Mouse (Mus musculus) lung, embryonic 15.5 days (tissue): ENCODE measurements at regions not wholly inside any gene's neighbourhood (a gene's known extent, or its start where the extent isn't known, plus 50 kb on each side); places are given as distances from the start of the nearest gene placed in this dataset.

Source experiments
- ATAC-seq: fragments of 200-750 bp; cut with Nextera tagmentation; 2 replicates; pipeline ENCODE4 v1.8.0; 2017; ENCODE audit warnings: moderate number of reproducible peaks, borderline replicate concordance; ENCODE audit not compliant: low FRiP score, low TSS enrichment; ENCODE audit errors: extremely low read depth
- H3K27ac ChIP-seq: fragments of 300-500 bp; sonication (generic); 2 replicates; pipeline ENCODE4 v1.5.1; 2015; ENCODE audit warnings: moderate library complexity, mild to moderate bottlenecking, inconsistent platforms
- H3K27me3 ChIP-seq: fragments of 300-500 bp; sonication (generic); 2 replicates; pipeline ENCODE4 v1.6.1; 2015; ENCODE audit warnings: inconsistent platforms
- H3K36me3 ChIP-seq: fragments of 300-500 bp; sonication (generic); 2 replicates; pipeline ENCODE4 v1.6.1; 2015; ENCODE audit warnings: inconsistent platforms
- H3K4me1 ChIP-seq: fragments of 300-500 bp; sonication (generic); 2 replicates; pipeline ENCODE4 v1.6.1; 2015; ENCODE audit warnings: inconsistent platforms
- H3K4me2 ChIP-seq: fragments of 300-500 bp; sonication (generic); 2 replicates; pipeline ENCODE4 v1.6.1; 2015; ENCODE audit warnings: inconsistent platforms, mild to moderate bottlenecking, moderate library complexity
- H3K4me3 ChIP-seq: fragments of 300-500 bp; sonication (generic); 2 replicates; pipeline ENCODE4 v1.5.1; 2015; ENCODE audit warnings: mild to moderate bottlenecking, inconsistent platforms
- H3K9ac ChIP-seq: fragments of 300-500 bp; sonication (generic); 2 replicates; pipeline ENCODE4 v1.6.1; 2015; ENCODE audit warnings: inconsistent platforms
- H3K9me3 ChIP-seq: fragments of 300-500 bp; sonication (generic); 2 replicates; pipeline ENCODE4 v1.6.1; 2016; ENCODE audit warnings: inconsistent platforms
- WGBS: fragments of 180-500 bp; shearing (Covaris S2); methylation state at CpG from one replicate; pipeline ENCODE4 v1.1.7; 2015; 5-methylcytosine and 5-hydroxymethylcytosine counted together

DNA sequence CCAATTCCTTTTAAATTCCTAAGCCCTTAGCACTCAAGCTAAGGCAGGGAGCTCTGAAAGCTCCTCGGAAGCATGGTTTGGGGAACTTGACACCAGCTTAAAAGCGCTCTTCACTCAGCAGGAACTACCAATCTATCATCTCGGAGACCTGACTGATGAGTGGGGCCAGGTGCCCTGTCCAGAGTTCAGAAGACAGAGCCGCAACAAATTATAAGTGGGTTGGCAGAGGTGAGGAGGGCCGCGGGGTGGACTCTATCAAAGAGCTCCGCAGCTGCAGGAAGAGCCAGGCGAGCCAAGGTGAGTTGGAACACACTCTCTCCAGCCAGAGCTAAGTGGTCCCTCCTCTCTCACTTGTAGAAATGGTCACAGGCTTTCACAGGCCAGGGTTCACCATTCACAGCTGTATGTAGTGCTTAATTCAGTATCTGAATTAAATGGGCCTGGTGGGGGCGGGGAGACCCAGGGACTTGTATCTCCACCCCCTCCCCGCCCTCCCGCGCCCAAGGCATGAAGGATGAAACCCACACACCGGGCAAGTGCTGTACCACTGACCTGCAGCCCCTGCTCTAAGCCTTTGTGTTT lies 180.8 kb downstream of the Stim2 start:
- Histone ChIP-seq H3K27ac (no peak overlapping the region), H3K9ac (no peak overlapping the region), H3K4me1 (peaks cover 24% of the 10 kb centered on the region), H3K27me3 (no peaks in the 10 kb centered on the region), H3K36me3 (no peaks in the 10 kb centered on the region), H3K9me3 (no peaks in the 10 kb centered on the region), H3K4me3 (no peak overlapping the region), H3K4me2 (no peak overlapping the region)
- WGBS: 40% methylated on average over 13 of the region's 13 CpGs
- no peak for ATAC-seq

DNA sequence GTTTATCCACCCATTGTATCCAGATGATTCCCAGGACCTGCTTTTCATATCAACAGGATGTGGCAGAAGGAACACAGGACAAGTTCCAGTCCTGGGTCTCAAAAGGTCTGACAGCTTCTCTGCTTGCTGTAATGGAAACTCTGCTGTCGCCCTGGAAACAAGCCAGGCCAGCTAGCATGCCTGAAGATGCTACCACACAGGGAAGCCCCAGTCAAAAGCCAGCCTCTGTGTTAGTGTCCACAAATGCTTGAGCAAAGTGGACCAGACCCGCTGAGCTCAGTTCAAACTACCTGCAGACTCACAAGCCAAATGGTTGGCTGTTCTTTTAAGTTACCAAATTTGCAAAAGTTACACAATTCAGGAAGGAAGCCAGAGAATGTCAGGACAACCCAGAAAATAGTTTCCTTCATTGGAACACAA lies 181.9 kb downstream of the Stim2 start:
- ATAC-seq: peak; percentile 75; the same call in 1 of the 2 replicates
- H3K9me3 ChIP-seq: no peaks in the 10 kb centered on the region
- WGBS: 36% methylated on average over 2 of the region's 2 CpGs
- no peak overlapping the region for H3K4me3 ChIP-seq
- H3K36me3 ChIP-seq: no peaks in the 10 kb centered on the region
- no peak overlapping the region for H3K4me2 ChIP-seq
- peaks cover 24% of the 10 kb centered on the region for H3K4me1 ChIP-seq
- peak overlapping the region; percentile 34 for H3K27ac ChIP-seq
- H3K27me3 ChIP-seq: no peaks in the 10 kb centered on the region
- no peak overlapping the region for H3K9ac ChIP-seq

DNA sequence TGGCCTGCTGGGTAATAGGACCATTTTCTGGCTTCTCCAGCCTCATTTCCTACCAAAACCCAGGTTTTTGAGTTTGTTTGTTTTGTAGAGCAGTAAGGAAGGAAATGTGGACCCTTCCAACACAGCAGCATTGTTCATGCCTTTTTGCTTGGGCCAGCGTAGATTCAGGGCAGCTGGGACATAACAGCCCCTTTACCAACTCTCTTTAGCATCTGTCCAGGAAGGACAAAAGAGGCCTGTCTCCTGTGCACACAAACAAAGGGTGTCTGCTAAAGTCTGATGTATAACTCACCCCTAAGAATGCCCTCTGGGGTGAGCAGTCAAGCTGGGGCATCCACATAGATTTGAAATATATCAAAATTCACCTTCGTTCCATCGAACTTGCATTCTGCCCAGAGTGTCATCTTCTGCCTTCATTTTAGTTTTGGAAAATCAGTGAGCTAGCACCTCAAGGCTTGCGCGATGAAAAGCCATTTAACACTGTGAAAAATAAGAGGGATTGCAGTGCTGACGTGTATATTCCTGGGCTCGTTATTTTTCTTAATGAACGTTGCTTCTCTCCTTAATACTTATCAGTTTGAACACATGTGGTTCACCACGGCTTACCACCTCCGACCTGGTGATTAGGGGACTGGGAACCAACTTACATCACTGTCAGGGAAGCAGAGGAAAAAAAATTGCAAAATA lies 182.5 kb downstream of the Stim2 start:
- WGBS: 42% methylated on average over 10 of the region's 10 CpGs
- ATAC-seq: peak; percentile 69; the same call in 1 of the 2 replicates
- Histone ChIP-seq H3K4me1 (peaks cover 24% of the 10 kb centered on the region), H3K27me3 (no peaks in the 10 kb centered on the region), H3K4me3 (no peak overlapping the region), H3K9me3 (no peaks in the 10 kb centered on the region), H3K9ac (no peak overlapping the region), H3K27ac (peak overlapping the region; percentile 34; the same call in 1 of the 2 replicates), H3K4me2 (no peak overlapping the region), H3K36me3 (no peaks in the 10 kb centered on the region)

DNA sequence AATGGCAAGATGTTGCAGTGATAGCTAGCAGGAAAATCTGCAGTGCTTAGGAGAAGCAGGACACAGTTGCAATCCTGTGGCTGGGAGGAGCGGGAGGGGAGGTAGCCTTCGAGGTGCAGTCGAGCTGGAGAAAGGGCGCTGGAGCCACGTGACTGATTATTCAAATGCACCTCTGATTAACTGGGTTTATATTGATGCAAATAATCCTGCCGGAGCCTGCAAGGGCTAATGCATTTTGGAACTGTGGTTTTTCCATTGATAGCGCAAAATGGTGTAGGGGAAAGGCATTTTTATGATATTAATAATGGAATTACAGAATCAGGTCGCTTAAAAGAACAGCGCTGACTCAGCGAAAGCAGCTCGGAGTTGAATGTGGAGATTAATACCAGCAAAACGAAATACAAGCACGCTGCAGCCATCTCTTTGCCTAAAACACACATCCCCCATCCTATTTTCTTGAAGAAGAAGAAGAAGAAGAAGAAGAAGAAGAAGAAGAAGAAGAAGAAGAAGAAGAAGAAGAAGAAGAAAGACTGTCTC lies 183.1 kb downstream of the Stim2 start:
- H3K4me3 ChIP-seq: no peak overlapping the region
- ATAC-seq: no peak
- no peak overlapping the region for H3K27ac ChIP-seq
- 32% methylated on average over 13 of the region's 13 CpGs for WGBS
- no peaks in the 10 kb centered on the region for H3K36me3 ChIP-seq
- peaks cover 24% of the 10 kb centered on the region for H3K4me1 ChIP-seq
- no peaks in the 10 kb centered on the region for H3K9me3 ChIP-seq
- H3K4me2 ChIP-seq: no peak overlapping the region
- no peak overlapping the region for H3K9ac ChIP-seq
- no peaks in the 10 kb centered on the region for H3K27me3 ChIP-seq

DNA sequence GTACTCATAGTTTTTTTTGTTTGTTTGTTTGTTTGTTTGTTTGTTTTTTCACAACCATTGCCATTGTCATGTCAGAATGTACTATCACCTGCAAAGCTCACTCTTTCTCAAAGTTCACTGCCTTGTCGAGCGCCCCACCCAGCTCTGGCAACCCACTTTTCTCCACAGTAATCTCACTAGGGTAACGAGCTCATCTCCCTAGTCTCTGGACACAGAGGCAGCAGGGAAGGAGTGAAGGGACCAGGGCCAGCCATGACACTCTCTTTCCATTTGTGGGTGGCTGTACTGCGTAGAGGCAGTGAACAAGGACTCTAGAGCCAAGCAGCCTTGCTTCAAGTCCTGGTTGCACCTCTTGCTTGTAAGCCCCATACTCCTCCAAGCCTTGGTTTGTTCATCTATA lies 184.5 kb downstream of the Stim2 start:
- no peak overlapping the region for H3K4me3 ChIP-seq
- H3K36me3 ChIP-seq: no peaks in the 10 kb centered on the region
- no peak overlapping the region for H3K27ac ChIP-seq
- 91% methylated on average over 4 of the region's 4 CpGs for WGBS
- H3K4me2 ChIP-seq: no peak overlapping the region
- H3K27me3 ChIP-seq: no peaks in the 10 kb centered on the region
- no peaks in the 10 kb centered on the region for H3K9me3 ChIP-seq
- H3K9ac ChIP-seq: no peak overlapping the region
- peaks cover 24% of the 10 kb centered on the region for H3K4me1 ChIP-seq
- no peak for ATAC-seq

DNA sequence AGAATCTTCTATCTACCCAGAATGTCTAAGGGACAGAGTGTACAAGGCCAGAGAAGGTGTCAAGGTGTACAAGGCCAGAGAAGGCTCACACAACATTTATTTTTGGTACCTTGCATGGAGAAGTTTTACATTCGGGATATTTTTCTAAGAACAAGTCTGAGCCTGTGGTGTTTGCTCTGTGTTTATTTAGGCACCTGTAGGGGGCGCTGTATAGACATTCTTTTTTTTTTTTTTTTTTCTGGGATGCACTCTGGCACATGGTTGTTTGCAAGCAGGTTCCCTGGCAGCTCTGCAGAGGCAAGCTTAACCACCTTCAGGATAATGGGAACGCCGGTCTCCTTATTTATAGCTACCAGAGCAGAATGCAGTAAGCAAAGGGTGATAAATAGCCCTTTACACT lies 187.4 kb downstream of the Stim2 start:
- H3K36me3 ChIP-seq: no peaks in the 10 kb centered on the region
- WGBS: 57% methylated on average over 4 of the region's 4 CpGs
- H3K4me1 ChIP-seq: peaks cover 8% of the 10 kb centered on the region
- no peak overlapping the region for H3K4me3 ChIP-seq
- peak; percentile 6; the same call in 1 of the 2 replicates for ATAC-seq
- no peak overlapping the region for H3K9ac ChIP-seq
- no peak overlapping the region for H3K4me2 ChIP-seq
- no peaks in the 10 kb centered on the region for H3K9me3 ChIP-seq
- H3K27me3 ChIP-seq: no peaks in the 10 kb centered on the region
- no peak overlapping the region for H3K27ac ChIP-seq

DNA sequence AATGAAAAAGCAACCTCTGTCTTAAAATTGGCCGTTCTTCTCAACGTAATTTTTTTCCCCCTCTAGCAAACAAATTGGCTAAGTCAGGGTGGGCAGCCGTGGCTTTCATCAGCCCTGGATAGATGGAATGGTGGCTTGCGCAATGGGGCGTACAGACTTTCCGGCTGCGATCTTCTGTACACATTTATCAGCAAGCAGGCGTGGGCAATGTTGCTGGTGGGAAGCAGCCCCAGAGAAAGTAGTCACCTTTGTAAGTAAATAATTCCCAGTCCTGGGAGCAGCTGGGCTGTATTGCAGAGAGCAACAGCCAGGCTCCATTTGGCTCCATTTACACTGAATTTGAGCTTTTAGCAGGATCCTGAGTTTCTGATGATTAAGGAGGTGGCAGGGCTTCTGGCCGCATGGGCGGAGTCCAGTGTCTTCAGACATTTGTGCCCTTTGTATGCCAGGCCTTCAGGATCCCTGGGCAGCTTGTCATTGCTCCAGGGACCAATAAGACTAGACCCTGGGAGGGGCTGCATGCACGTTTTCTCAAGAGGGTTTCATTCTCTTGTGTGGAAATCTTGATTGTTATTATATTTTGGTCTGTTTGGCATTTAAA lies 187.9 kb downstream of the Stim2 start:
- Histone ChIP-seq H3K36me3 (no peaks in the 10 kb centered on the region), H3K9ac (no peak overlapping the region), H3K4me1 (peaks cover 3% of the 10 kb centered on the region; the same call in 1 of the 2 replicates), H3K9me3 (no peaks in the 10 kb centered on the region), H3K4me2 (no peak overlapping the region), H3K27ac (no peak overlapping the region), H3K27me3 (no peaks in the 10 kb centered on the region), H3K4me3 (no peak overlapping the region)
- peak; percentile 66; the same call in 1 of the 2 replicates for ATAC-seq
- WGBS: 41% methylated on average over 11 of the region's 11 CpGs

DNA sequence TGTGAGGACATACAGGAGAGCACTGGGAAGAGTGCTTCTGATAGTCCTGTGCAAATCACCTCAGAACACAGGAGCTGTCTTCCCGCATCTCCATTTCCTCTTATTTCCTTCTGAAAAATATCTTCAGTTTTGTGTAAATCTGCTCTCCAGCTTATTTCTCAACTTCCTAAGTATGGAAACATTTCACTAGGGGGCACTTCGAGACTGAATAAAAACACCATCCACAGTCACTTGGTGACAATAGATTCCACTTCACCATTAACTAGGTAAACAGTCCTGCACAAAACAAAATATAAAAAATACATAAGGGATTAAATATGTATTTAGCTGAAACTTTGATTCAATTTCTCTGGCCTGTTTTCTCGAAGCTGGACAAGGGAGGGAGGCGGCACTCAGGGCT lies 193.4 kb downstream of the Stim2 start:
- WGBS: 65% methylated on average over 4 of the region's 4 CpGs

DNA sequence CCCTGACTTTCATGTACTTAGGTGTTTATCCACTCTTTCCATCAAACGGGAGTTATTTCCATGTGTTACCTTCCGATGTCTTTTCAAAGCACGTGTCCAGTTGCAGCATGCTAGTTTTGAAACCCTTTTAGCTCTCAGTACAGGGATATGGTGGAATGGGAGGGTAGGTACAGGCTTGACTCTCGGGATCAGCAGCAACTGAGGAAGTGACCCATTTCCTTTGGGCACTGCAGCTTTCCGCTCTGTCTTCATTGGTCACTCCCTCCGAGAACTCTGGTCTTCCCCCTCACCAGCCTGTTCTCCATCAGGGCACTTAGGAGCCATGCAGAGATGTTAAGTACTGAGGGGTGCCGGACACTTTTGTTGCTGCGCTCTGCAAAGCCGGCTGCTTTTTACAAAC lies 196.5 kb downstream of the Stim2 start:
- 62% methylated on average over 9 of the region's 9 CpGs for WGBS
- Histone ChIP-seq H3K4me2 (no peak overlapping the region), H3K9me3 (no peaks in the 10 kb centered on the region), H3K4me3 (no peak overlapping the region), H3K27me3 (no peaks in the 10 kb centered on the region), H3K36me3 (no peaks in the 10 kb centered on the region), H3K9ac (no peak overlapping the region), H3K4me1 (no peaks in the 10 kb centered on the region), H3K27ac (no peak overlapping the region)
- no peak for ATAC-seq

More for the DNA sequence above, 193.4 kb downstream of the Stim2 start:
- Histone ChIP-seq H3K4me2 (no peak overlapping the region), H3K36me3 (no peaks in the 10 kb centered on the region), H3K9ac (no peak overlapping the region), H3K4me1 (no peaks in the 10 kb centered on the region), H3K27me3 (no peaks in the 10 kb centered on the region), H3K4me3 (no peak overlapping the region), H3K27ac (no peak overlapping the region), H3K9me3 (no peaks in the 10 kb centered on the region)
- no peak for ATAC-seq

DNA sequence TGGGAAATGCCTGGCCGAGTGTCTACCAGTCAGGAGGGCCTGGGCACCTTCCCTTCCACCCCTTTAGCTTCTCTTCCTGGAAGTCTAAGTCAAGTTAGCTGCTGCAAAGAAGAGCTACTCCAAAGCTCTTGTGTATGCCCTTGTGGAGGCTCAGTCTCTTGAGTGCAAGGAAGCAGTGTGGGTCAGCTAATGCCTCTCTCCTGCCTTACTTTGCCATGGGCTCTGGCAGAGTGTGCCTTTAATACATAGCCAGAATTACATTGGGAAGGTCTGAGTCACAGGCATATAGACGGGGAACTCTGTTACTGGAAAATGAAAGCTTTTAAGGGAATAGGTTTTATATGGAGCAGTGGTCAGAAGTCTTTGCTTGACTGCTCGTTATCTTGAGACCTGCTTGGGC lies 201.7 kb downstream of the Stim2 start:
- Histone ChIP-seq H3K9ac (no peak overlapping the region), H3K27me3 (no peaks in the 10 kb centered on the region), H3K36me3 (no peaks in the 10 kb centered on the region), H3K27ac (no peak overlapping the region), H3K9me3 (no peaks in the 10 kb centered on the region), H3K4me1 (no peaks in the 10 kb centered on the region), H3K4me2 (no peak overlapping the region), H3K4me3 (no peak overlapping the region)
- 62% methylated on average over 3 of the region's 3 CpGs for WGBS
- no peak for ATAC-seq

DNA sequence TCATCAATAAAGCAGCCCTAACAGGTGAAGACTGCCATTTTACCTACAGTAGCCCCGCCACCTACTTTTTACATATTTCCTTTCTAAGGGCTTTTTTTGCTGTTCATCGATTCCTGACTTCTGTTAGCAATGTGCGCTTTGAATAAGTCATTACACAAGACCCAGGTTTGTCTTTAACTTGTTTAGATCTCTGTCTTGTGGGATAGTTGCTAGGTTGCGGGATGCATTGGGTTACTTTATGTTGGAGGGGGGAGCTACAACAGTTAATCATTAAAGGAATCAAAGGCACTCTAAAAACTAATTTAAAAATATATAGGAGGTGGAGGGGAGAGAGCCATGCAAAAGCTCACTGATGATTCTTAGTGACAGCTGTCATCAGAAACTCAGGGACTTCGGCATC lies 202.3 kb downstream of the Stim2 start:
- H3K9ac ChIP-seq: no peak overlapping the region
- WGBS: 88% methylated on average over 5 of the region's 5 CpGs
- no peak overlapping the region for H3K27ac ChIP-seq
- H3K4me1 ChIP-seq: no peaks in the 10 kb centered on the region
- no peaks in the 10 kb centered on the region for H3K27me3 ChIP-seq
- H3K36me3 ChIP-seq: no peaks in the 10 kb centered on the region
- H3K4me2 ChIP-seq: no peak overlapping the region
- ATAC-seq: no peak
- H3K9me3 ChIP-seq: no peaks in the 10 kb centered on the region
- H3K4me3 ChIP-seq: no peak overlapping the region

DNA sequence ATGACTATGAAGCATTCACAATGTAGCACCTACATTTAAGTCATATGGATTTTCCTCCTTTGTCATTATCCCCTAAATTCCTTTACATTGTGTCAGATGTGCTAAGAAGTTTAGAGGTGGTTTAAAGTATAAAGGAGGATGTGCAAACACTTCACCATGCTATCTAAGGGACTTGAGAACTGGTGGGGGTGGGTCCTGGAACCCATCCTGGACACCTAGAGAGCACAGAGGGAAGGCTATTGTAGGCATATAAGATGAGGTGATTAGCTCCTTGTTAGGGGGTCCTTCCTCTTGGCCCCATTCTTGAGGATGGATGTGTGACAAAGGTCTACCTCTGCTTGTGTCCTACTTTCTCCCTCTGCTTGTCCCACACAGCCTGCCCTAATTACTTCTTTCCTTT lies 213.2 kb downstream of the Stim2 start:
- ATAC-seq: no peak
- Histone ChIP-seq H3K4me1 (0 out of 2 replicates have a peak, but pooled peaks cover 7% of the 10 kb centered on the region), H3K4me2 (no peak overlapping the region)

More for the DNA sequence above, 213.2 kb downstream of the Stim2 start:
- Histone ChIP-seq H3K27ac (no peak overlapping the region), H3K4me3 (no peak overlapping the region), H3K36me3 (no peaks in the 10 kb centered on the region), H3K9ac (no peak overlapping the region), H3K9me3 (no peaks in the 10 kb centered on the region), H3K27me3 (no peaks in the 10 kb centered on the region)
